Mouse (Mus musculus): Measurements from ENCODE around the gene Ak2.

GRCm38 (mm10) chr4:128983656-128984055 is 8.1 kb upstream of the Ak2 start:
- TF ChIP-seq CTCF (IDR thresholded peaks at IDR 0.05; ENCODE audit: low read depth) (no peak), EP300 (optimal IDR thresholded peaks at IDR 0.05) (no peak)

All from stomach, postnatal 0 days (tissue).